In the genomic region with DNA sequence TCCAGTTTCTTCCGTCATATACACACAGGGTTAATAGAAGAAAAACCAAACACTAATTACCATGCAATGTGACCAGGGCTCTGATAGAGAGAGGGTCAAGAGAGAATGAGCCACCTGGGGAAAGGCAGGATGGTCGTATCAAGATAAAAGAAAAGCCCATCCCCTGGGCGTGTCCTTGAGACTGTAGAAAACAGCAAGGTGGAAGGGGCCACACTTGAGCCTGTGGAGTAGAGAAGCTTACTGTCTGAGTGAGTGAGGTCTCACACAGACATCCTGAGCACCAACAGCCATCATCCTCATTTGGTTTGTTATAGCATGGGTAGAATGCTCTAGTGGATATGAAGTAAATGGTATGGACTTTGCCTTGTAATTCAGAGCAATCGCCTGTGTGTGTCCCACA, we compare ENCODE assay signal across 19 mouse cellular contexts. TPM values are rescaled to one million over a fixed set of nuclear protein-coding genes. Genes with fewer than 3 reads are reported as not detected.
A peak's percentile ranks its signal among the peaks of the same experiment; 100 is the strongest.
DNase-seq lines count a peak whose midpoint lies in the region; ATAC-seq and TF ChIP-seq lines count a peak whose summit lies in the region.
"Had no signal": no experiment of that assay in that cellular context is flagged by ENCODE, and none has a peak within 500 bp of the region (broad histone marks: within the 10 kb centered on the region; RNA-seq: fewer than 3 reads in every experiment).

No protein-coding gene starts in this region.

- DNase-seq in CH12.LX (ENCODE audit: extremely low read depth) (peak; percentile 83), liver (no peak)
- DNase-seq in induced T-regulatory cell, adult 2 months (ENCODE audit: low read depth), result peak; percentile 25
- DNase-seq: adrenal gland, adult 2 months; adrenal gland, adult 8-10 months; adrenal gland, postnatal 10 days; adrenal gland, postnatal 14 days; adrenal gland, postnatal 25 days; adrenal gland, postnatal 36 days; B cell, adult 2 months; cerebellum, adult 11 months; cerebellum, adult 11-12 months; cerebellum, adult 18-20 months; cerebellum, adult 2 months had no signal

- H3K4me3 ChIP-seq in CH12.LX (replicated peaks in 1 of 3; ENCODE audit: low read depth in 2 of 3, low read length in 2 of 3, poor library complexity in 1 of 3), result peak overlapping the region; percentile 59 to 91 (median 82)
- H3K4me3 ChIP-seq in kidney, embryonic 16.5 days (ENCODE audit: low read length), result no peak overlapping the region

- peaks cover 40 to 61% of the 10 kb centered on the region in 2 experiments for H3K36me3 ChIP-seq in CH12.LX (replicated peaks in 1 of 2; ENCODE audit: control insufficient read depth in 1 of 2, insufficient read depth in 1 of 2, low read length in 1 of 2)
- H3K36me3 ChIP-seq in kidney, embryonic 16.5 days (ENCODE audit: insufficient read depth, low read length), result no peaks in the 10 kb centered on the region
- H3K36me3 ChIP-seq: G1E had no signal

- no peaks in the 10 kb centered on the region for H3K9me3 ChIP-seq in CH12.LX (replicated peaks; ENCODE audit: low read length)
- no peaks in the 10 kb centered on the region for H3K9me3 ChIP-seq in kidney, embryonic 16.5 days (ENCODE audit: low read length)

- no peak for TF ChIP-seq RAD21 in CH12.LX (IDR thresholded peaks at IDR 0.05; ENCODE audit: low read depth, low read length)

- no peak for TF ChIP-seq CTCF in CH12.LX (conservative IDR thresholded peaks at IDR 0.05 in 1 of 2, IDR thresholded peaks at IDR 0.05 in 1 of 2; ENCODE audit: low read depth in 2 of 2, low read length in 2 of 2)

- peaks cover 2 to 36% of the 10 kb centered on the region in 2 experiments; a peak in 3 of 4 replicates for H3K4me1 ChIP-seq in CH12.LX (ENCODE audit: control insufficient read depth in 1 of 2, insufficient read depth in 2 of 2)
- H3K4me1 ChIP-seq in kidney, embryonic 16.5 days (ENCODE audit: insufficient read depth, low read length), result 0 out of 2 replicates have a peak, but pooled peaks cover 4% of the 10 kb centered on the region

- in situ Hi-C loops in CH12.LX (cut with MboI; ENCODE audit: low pct_ligation_motif_present, low pct_unique_long_range_greater_than_20kb, low sequenced_read_pairs), result loop anchor here (5.0 kb wide), 2 partner anchors 101 to 126 kb away; no protein-coding TSS in a partner anchor

- H3K27ac ChIP-seq in CH12.LX (ENCODE audit: insufficient read depth, low read depth), result peak overlapping the region; percentile 71
- H3K27ac ChIP-seq in kidney, embryonic 16.5 days (ENCODE audit: low read length), result no peak overlapping the region

- WGBS in kidney, embryonic 16.5 days, result 67% methylated on average over 4 of the region's 4 CpGs

- dilution Hi-C loops in CH12.LX (cut with MboI; ENCODE audit: extremely low pct_ligation_motif_present, extremely low pct_unique_long_range_greater_than_20kb, low sequenced_read_pairs), result no loop called here

- H3K9ac ChIP-seq in CH12.LX (ENCODE audit: insufficient read depth, low read depth), result peak overlapping the region; percentile 99
- no peak overlapping the region for H3K9ac ChIP-seq in kidney, embryonic 16.5 days (replicated peaks; ENCODE audit: low read length)

- peaks cover 84% of the 10 kb centered on the region for H3K79me2 ChIP-seq in CH12.LX (replicated peaks; ENCODE audit: control insufficient read depth, extremely low read depth, insufficient read depth, poor library complexity, severe bottlenecking)

- ATAC-seq in kidney, embryonic 16.5 days (ENCODE audit: low FRiP score, low TSS enrichment), result no peak
- ATAC-seq: activated CD4-positive, CD25-positive, alpha-beta regulatory T cell, adult 4 months; CD4-positive, CD25-positive, alpha-beta regulatory T cell, adult 4 months; Patski had no signal

- peak; percentile 82 for TF ChIP-seq POLR2A in CH12.LX (IDR thresholded peaks at IDR 0.05; ENCODE audit: low read depth, low read length)

- no peaks in the 10 kb centered on the region for H3K27me3 ChIP-seq in CH12.LX (replicated peaks)
- no peaks in the 10 kb centered on the region for H3K27me3 ChIP-seq in kidney, embryonic 16.5 days (ENCODE audit: insufficient read depth, low read length)
- H3K27me3 ChIP-seq: Patski had no signal

- H3K4me2 ChIP-seq in CH12.LX (ENCODE audit: insufficient read depth, low read depth, poor library complexity, severe bottlenecking), result peak overlapping the region; percentile 79
- H3K4me2 ChIP-seq in kidney, embryonic 16.5 days (replicated peaks; ENCODE audit: low read depth, low read length), result no peak overlapping the region

- TF ChIP-seq EP300 in CH12.LX (IDR thresholded peaks at IDR 0.05; ENCODE audit: low read length), result no peak

TF ChIP-seq in CH12.LX, 34 proteins besides CTCF, POLR2A, EP300 and RAD21:
- TF ChIP-seq UBTF (IDR thresholded peaks at IDR 0.05; ENCODE audit: low read depth, low read length) (0 out of 2 replicates have a peak, but pooled peaks have one; percentile 79), MYC (IDR thresholded peaks at IDR 0.05; ENCODE audit: low read depth, low read length) (no peak), TBP (conservative IDR thresholded peaks at IDR 0.05; ENCODE audit: low read depth, low read length) (peak; percentile 97)

RNA-seq across cellular contexts. Expression of gene Mrpl39, which starts 27.7 kb away (rescaled TPM):
- total RNA-seq in CH12.LX (2012; rRNA removed) (123 and 128 TPM in 2 replicates), CH12.LX (2014; rRNA removed) (110 and 112 TPM in 2 replicates)
- polyA plus RNA-seq in CH12.LX (2012; ENCODE audit: insufficient read length, low read depth), result 97.4 and 102 TPM in 2 replicates
- 50.7 and 54.1 TPM in 2 replicates for polyA plus RNA-seq in kidney, embryonic 16.5 days (2015; fragmentation: Nextera tagmentation; extraction: Ambion mirVana)
